Mouse (Mus musculus) frontal cortex, postnatal 36 days (tissue): ENCODE data around the gene Por.

ENCODE experiments used
- DNase-seq, 2 experiments: peaks; one replicate each; pipeline ENCODE4 v3.0.0; 2022; ENCODE audit warnings: low spot score in 2 of 2

Gene Por

DNA sequence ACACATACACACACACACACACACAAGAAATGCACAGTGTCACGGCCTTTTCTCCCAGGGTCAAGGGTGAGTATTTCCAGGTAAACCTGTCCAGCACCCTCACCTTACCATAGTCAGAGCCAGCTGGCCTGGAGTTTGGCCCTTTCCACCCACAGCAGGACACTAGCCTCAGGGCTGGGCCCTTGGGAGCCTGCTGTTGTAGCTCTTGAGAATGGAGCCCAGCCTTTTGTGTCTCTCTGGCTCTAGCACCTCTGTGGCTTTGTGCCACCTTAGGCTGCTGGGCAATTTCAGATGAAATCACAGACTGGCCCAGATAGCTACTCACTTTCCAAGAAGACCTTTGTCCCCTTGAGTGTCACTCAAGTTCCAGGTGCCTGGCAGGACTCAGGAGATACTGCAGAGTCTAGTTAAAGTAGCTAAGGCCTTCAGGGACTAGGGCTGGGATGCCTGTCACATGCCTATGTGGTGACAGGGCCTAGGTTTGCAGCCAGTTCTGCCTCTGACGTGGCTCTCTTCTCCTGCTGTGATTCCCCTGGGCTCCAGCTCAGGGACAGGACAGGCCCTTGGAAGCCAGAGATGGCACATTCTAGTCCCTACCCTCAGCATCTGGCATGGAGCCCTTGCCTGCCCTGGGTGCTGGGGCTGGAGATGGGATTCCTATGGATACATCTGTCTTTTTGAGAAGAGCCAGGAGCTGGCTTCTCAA, 57.0 kb downstream of the Por start:
- no peak for DNase-seq

DNA sequence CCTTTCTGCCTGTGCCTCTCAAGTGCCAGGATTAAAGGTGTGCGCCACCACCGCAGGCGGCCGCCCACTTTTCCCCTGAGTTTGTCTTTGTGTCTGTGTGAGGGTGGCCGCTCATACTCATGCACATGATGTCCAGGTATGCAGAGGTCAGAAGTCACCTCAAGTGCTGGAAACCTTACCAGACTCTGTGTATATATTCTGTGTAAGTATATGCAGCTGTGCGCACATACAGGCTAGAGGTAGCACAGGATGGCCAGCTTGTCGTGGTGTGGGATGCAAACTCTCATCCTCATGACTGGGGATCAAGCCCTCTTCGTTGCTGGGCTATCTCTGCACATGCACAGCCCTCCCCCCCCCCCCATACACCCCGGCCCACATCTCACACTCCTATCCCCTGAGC, 58.0 kb downstream of the Por start:
- DNase-seq = no peak

DNA sequence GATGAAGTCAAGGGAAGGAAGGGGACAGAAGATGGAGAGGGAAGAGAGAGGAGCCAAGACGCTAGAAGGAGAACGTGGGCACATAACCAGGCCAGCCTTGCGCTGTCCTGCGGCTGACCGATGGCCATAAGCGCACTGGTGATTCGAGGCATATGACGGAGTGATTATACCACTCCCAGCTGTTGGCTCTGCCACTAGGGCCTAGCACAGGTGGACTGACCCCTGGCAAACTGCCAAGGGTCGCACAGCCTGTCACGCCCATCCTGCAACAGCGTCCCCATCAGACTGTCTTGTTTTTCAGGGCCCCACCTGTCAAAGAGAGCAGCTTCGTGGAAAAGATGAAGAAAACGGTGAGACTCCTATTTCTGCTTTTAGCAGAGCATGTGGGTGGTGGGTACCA, 58.5 kb downstream of the Por start:
- no peak for DNase-seq

DNA sequence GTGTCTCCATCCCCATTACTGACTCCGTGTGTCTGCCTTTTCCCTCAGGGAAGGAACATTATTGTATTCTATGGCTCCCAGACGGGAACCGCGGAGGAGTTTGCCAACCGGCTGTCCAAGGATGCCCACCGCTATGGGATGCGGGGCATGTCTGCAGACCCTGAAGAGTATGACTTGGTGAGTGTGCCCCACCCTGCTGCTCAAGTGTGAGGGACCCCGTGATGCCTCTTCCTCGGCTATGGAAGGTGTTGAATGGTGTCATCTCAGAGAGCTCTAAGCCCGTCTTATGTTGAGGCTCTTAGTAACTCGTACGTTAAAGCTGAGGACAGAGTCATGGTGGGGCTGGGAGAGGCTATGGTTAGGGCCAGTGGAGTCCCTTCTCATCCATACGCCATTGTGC, 59.5 kb downstream of the Por start:
- DNase-seq = no peak

DNA sequence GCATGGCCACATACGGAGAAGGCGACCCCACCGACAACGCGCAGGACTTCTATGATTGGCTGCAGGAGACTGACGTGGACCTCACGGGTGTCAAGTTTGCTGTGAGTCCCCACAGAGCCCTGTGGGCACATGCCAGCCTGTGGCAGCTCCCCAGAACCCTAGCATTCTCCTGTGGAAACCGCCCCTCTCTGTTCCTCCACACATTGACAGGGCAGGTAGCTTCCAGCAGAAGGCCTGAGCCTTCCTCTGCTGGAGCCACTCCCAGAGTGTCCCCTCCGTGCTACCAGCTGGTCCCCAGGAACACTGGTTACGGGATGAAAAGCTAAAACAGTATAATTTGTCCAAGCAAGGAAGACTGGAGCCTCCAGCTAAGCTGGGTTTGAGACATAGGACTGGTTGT, 60.4 kb downstream of the Por start:
- DNase-seq = no peak

DNA sequence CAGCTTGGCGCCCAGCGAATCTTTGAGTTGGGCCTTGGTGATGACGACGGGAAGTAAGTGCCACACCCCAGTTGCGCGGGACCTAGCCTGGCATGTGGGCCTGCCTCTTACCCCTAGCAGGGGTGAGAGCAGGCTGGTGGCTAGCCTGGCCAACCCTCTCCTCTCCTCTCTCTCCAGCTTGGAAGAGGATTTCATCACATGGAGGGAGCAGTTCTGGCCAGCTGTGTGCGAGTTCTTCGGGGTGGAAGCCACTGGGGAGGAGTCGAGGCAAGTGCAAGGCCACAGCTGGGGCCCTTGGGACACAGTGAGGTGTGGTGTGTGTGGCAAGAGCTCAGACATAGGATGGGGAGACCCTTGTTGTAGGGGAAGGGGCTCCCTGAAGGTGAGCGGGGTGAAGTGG, 61.1 kb downstream of the Por start:
- no peak for DNase-seq

DNA sequence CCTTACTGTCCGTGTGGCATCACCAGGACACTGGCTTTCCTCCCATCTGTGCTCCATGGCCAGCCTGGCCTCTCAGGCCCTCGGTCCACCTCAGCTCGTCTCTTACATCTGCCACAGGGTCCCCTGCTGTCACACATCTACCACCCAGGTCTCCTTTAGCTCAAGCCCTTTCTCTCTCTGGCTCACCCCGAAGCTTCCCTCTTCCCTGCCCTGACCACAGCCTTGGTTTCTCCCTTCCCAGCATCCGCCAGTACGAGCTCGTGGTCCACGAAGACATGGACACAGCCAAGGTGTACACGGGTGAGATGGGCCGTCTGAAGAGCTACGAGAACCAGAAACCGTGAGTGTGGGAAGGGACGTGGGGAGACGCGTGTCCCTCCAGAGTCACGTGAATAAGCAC, 61.5 kb downstream of the Por start:
- DNase-seq = no peak

DNA sequence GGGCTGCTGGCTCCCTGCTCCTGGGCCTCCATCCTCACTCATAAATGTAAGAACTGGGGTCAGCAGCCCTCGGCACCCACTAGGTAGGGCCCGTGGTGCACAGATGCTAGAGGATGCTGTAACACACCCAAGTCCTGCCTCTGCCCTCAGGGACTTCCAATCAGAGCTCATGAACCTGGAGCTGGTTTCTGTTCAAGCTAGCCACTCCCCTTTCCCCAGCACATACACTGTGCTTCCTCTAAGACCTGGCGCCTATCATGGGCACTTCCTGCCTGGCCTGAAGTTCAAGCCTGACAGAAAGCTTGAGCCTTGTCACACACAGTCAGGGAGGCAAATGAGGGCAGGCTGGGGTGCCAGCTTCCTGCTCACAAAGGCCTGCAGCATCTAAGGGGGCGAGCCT, 63.2 kb downstream of the Por start:
- no peak for DNase-seq

DNA sequence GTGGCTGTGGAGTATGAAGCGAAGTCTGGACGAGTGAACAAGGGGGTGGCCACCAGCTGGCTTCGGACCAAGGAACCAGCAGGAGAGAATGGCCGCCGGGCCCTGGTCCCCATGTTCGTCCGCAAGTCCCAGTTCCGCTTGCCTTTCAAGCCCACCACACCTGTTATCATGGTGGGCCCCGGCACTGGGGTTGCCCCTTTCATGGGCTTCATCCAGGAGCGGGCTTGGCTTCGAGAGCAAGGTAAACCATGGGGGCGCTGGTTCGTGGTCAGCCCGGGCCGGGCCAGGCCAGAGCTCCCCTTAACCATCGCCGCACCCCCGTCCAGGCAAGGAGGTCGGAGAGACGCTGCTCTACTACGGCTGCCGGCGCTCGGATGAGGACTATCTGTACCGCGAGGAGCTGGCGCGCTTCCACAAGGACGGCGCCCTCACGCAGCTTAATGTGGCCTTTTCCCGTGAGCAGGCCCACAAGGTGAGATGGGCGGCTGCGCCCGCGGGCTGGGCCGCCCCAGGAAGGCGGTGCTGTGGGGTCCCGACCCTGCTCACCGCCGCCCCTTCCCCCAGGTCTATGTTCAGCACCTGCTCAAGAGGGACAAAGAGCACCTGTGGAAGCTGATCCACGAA, 64.3 kb downstream of the Por start:
- DNase-seq = no peak

DNA sequence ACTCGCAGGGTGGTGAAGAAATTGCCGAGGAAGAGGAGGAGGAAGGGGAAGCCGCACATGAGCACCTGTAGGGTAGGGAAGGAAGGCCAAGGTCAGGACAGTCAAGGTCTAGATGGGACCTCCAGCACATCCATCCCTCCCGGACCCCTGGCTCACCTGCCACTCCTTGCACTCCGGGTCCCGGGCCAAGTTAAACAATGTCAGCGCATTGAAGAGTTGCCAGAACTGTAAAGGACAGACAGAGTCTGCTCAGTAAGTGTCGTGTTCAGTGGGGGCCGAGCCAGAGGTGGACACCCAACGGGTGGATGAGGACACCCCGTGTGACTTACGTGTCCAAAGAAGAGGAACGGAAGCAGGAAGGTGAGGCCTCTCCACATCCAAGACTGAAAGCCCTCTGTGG, 65.9 kb downstream of the Por start:
- DNase-seq = no peak

DNA sequence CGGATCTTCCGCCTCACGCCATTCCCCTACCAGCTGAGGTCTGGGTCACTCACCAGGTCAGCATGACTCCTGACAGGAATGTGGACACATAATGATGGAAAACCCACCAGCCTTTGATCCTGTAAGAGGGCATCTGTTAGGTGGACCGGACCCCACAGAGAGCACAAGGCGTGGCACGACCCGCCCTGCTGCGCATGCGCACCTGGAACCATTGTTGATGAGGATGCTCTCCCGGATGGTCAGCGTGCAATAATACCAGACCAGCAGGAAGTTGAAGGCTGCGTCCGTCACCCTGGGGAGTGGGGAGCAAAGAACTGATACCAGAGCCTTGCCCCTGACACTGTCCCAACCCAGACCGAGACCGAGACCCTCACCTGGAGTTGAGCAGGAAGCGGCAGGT, 66.7 kb downstream of the Por start:
- DNase-seq = no peak

DNA sequence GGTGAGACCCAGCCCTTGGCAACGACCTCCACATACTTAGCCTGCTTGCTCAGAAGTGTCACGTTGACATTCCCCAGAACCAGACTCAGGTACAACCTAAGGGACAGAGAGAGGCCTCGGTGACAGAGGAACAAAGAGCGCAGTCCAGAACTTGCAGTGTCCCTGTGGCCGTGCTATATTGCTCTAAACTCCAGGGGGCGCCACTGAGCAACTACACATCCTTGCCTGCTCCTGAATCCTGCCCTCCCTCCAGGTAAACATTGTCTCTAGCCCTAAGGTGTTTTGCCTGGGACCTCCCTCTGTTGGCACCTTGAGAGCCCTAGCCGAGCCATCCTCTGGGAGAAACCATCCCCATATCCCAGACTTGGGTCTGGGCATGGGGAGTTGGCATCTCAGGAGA, 67.3 kb downstream of the Por start:
- DNase-seq = no peak

DNA sequence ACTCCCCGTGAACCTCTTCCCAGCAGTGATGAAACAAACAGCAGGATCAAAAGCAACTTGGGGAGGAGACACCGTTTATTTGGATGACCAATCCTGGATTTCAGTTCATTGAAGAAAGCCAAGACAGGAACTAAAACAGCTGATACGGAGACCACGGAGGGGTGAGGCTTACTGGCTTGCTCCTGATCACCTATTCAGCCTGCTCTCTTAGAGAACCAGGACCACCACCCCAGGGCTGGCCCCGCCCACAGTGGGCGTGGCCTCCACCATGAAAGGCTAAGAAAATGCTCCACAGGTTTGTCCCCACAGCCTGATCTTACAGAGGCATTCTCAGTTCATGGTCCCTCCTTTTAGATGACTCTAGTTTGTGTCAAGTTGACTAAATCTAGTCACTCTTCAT, 68.4 kb downstream of the Por start:
- DNase-seq = no peak

DNA sequence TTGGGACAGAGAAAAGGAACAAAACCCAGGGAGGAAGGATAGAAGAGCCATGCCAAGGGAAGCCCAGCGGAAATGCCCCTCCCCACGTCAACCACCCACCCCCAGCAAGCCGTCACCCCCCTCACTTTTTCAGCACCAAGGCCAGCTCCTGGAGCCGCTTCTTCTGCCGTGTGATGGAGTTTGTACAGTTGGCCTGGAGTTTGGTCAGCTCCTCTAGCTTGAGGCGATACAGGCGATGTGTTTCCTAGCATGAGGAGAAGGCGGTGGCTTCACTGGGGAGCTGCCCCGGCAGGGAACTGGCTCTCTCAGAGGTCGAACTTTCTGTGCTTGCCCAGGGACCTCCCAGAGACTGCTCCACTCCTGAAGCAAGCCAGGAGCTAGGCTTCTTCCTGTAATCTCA, 72.3 kb downstream of the Por start:
- no peak for DNase-seq

DNA sequence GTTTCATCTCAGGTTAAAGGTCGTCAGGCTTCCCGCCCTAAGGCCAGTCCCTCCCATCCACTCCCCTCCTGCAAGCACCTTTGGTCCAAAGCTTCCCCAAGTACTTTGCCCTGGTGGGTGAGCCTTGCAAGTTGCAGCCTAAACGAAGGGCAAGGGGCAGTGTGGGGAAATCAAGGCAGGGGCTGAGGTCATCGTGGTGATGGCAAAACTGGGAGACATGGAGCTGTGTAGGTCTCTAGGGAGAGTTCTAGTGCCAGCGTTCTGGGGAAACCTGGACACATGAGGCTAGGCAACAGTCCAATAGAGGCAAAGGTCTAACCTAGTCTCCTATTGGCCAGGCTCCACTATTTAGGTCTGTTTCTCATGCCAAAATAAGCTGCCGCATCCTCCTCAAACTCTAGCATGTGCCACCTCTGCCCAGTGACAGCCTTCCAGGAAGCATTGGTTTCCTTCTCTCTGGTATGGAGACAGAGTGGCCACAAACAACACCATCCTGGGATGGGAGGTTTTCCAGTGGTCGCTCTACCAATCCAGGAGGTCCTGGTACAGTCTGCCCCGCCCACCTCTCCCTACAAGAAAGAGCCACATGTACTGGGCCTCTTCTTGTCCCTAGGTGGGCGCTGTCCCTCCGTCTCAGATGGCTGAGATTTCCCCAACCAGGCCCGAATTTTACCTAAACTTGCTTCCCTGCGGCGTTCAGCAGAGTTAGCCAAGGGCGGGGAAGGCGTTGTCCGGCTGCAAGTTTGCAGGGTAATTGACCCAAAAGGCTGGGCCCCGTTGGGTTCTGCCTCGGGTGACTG, 73.3 kb downstream of the Por start:
- no peak for DNase-seq

DNA sequence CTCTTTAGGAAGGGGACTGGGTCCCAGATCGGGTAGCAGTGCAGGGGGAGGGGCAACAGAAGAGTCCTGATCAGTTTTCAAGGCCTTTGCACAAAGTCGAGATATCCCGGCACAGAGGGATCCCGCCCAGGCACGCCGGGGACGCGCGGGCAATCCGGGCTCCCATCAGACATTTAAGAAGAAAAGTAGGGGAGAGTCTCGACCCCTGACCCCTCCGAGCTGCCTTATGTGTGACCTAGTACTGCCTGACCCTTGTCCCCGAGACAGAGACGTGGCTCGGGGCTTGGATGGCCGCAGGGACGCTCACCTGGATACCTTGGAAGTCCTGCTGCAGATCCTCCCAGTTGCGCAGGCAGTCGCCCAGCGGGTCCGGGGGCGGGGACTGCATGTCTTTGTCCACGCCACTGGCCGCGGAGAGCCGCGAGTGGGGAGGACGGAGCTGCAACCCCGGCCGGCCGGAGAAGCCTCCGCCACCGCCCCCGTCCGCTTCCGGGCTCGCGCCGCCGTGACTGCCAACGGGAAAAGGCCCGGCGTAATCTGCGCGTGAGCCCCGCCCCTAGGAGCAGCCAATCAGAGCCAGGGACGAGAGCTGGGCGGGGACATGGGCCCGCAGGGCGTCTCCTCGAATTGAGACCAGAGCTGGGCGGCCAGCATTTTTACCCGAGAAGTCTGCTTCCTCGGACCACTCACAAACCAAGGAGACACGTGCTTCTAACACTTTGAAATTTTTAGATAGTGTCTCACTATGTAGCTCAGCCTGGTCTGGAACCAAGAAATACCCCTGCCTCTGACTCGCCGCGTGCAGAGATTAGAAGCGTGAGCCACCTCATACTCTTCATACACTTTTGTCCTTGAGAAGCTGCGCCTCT, 74.1 kb downstream of the Por start, which contains the start of gene Tmem120a:
Tmem120a (minus strand) TSS at position 708 of the 869 bp plus-strand sequence.
- peak; percentile 91 to 92 for DNase-seq

DNA sequence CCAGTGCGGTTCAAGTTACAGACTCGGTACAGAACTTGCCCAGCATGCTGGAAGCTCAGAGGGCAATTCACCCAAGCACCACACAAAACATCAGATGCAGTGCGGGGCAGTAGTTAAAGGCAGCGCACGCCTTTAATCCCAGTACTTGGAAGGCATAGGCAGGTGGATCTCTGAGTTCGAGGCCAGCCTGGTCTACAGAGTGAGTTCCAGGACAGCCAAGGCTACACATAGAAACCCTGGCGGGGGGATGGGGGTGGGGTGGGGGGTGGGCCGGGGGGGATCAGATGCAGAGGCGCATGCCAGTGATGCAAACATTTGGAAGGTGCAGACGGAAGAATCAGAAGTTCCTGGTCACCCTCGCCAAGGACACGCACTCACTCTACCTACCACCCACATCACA, 74.9 kb downstream of the Por start:
- DNase-seq = no peak

DNA sequence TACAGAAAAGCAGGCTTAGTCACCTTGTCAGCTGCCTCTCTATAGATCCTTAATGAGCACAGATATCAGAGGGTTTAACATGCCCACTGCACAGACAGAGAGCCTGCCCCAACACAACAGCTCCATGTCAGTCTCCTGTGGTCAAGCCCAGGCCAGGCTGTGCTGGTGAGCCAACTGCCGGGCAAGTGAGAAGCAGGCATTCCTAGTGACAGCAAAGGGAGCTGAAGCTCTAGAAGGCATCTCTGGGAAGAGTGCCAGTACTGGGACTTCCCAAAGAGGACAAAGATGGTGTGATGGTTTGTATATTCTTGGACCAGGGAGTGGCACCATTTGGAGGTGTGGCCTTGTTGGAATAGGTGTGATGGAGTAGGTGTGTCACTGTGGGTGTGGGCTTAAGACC, 81.2 kb downstream of the Por start:
- no peak for DNase-seq

DNA sequence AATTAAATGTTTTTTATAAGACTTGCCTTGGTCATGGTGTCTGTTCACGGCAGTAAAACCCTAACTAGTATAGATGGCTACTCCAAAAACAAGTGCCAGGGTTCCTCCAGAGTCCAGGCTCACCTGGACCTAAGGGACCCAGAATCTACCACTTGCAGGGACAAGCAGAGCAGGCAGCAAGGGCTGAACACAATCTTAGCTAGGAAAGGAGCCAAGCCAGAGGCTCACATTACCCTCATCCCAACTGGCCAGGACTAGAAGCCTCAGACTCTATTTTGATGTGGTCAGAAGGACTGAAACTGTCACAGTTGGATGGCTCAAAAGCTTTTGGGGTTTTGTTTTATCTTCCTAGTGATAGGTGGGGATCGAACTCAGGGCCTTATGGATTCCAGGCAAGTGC, 81.8 kb downstream of the Por start:
- no peak for DNase-seq

DNA sequence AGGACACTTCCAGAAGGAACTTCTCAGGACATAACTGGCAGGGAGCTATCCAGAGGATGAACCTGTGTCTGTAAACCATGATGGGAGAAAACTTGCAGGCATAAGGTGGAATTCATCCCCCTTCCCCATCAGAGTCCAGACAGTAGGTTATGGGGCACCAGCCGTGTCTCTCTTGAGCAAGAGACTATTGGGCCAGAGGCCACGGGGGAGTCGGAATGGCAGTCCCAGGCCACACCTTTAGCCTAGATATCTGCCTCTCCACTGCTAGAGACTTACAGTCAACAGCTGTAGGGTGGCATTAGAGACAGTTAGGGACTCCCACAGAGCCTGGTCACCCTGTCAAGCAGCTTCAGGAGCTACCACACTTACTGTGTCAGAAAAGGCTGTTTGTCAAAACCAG, 92.0 kb downstream of the Por start:
- no peak for DNase-seq

DNA sequence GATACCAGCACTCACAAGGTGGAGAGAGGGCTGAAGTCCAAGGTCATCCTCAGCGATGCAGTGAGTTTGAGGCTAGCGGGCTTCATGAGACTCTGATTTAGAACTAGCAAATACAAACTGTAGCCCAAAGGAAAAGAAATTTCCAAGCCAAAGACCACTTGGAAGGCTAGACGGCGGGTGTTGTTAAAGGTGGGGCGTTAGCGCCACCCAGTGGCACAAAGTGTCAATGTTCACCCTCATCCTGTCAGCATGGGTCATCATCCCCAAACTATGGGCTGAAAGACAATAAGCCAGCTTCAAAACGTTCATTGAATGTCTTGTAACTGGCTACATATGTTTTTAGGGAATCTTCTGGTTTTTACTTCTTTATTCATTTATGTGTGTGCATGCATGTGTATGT, 93.7 kb downstream of the Por start:
- peak; percentile 66 to 79 for DNase-seq

DNA sequence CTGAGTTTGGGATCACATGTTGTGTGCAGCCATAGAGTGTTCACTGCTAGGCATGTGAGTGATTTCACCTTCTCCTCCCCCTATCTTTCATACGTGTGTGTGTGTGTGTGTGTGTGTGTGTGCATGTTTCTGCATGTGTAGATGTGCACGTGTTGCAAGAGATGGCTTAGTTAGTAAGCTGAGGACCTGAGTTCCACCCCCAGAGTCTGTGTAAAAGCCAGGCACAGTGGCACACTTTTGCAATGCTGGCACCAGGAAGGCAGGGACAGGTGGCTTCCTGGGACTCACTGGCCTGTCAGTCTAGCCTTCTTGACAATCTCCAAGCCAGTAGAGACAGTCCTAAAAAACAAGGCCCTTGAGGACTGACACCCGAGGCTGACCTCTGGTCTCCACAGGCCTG, 95.1 kb downstream of the Por start:
- DNase-seq = no peak
